Mouse (Mus musculus): Measurements from ENCODE around the gene Rab11fip4.

Gene Rab11fip4

DNA sequence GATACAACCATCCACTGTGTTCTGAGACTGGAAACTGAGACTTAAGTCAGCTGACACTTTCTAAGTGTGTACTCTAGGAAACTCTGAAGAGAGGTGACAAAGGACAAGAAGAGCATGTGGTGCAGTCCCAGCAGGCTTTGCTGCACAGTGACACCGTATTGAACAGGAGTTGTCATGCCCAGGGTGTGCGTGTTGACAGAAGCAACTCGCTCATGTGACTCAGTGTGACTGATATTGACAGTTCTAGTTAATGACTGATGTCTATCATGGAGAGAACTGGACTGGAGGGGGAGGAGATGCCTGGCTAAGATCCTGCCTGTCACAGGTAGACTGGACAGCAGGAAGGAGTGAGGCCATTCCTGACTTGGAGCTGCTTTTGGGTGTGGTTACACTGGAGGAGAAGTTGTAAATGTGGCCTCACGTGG, 63.4 kb downstream of the Rab11fip4 start:
- DNase-seq (ENCODE audit: low spot score in 2 of 2): no peak

DNA sequence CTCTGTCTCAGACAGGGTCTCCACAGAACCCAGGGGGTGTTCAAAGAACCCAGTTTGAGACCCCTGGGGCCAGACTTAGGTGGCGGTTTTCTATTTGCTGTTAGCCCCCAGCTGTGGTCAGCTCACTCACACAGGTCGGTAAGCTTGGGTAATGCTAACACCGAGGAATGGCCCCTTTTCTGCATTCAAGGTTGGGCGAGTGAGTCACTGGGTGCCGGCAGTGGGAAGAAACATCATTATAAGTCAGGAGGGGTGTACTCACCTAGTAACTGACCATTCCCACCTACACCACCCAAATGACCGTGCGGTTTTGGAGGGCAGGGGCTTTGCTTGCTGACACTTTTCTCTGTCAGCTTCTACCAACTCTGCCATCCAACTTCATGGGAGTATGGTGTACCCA, 64.6 kb downstream of the Rab11fip4 start:
- no peak for DNase-seq (ENCODE audit: low spot score in 2 of 2)

DNA sequence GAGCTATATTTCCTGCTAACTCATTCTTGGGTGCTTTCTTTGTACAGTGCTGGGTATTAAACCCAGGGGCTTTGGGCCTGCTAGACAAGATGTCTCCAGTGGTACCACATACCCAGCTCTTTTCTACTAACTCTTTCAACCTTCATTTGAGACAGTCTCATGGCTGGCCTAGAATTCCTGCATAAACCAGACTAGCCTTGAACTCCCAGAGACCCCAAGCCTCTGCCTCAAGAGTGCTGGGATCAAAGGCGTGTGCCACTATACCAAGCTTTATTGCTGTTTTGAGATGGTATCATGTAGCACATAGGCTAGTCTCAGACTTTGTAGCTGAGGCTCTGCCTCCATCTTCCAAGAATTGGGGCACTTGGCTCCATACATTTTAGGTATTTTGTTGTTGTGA, 65.5 kb downstream of the Rab11fip4 start:
- no peak for DNase-seq (ENCODE audit: low spot score in 2 of 2)

DNA sequence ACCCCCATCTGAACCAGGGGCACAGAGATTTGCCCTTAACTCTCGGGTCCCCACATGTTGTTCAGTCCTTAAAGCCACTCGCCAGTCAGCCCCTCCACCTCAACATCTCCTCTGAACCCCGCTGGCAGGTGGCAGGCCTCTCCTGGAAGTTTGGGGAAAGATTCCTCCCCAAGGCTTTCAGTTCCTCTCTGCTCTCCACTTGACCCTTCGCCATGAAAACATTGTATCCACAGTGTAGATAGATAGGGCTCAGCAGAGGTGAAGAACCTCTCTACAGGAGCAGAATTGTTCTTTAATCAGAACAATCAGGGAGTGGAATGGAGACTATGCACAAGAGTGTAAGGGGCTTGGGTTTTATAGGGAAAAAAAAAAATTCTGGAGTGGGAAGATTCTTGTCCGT, 66.0 kb downstream of the Rab11fip4 start:
- no peak for DNase-seq (ENCODE audit: low spot score in 2 of 2)

DNA sequence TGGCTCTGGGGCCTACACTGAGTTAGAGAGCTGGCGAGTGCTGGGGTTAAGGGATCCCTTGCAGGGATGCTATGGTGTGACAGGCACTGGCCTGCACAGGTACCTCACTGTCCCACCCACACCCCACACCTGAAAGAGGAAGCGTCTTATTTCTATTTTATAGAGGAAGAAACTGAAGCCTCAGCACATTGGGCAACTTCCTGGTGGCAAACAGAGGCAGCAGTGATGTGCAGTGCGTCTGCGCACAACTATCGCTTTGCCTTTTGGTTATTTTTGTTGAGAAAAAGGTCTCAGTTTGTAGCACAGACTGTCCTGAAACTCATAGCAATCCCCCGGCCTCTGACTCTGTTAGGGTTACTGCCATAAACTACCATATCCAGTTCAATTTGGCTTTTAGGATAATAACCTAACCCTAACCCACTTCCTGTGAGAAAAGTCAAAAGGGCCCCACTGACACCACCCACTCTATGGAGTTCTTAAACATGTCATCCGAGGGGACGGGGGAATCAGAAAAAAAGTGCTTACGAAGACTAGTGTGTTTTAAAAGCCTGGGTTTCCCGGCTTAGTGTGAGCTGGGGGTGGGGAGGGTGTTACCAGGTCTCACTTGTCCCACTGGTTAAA, 67.3 kb downstream of the Rab11fip4 start:
- peak in 1 of 2 experiments; percentile 38 for DNase-seq (ENCODE audit: low spot score in 2 of 2)

DNA sequence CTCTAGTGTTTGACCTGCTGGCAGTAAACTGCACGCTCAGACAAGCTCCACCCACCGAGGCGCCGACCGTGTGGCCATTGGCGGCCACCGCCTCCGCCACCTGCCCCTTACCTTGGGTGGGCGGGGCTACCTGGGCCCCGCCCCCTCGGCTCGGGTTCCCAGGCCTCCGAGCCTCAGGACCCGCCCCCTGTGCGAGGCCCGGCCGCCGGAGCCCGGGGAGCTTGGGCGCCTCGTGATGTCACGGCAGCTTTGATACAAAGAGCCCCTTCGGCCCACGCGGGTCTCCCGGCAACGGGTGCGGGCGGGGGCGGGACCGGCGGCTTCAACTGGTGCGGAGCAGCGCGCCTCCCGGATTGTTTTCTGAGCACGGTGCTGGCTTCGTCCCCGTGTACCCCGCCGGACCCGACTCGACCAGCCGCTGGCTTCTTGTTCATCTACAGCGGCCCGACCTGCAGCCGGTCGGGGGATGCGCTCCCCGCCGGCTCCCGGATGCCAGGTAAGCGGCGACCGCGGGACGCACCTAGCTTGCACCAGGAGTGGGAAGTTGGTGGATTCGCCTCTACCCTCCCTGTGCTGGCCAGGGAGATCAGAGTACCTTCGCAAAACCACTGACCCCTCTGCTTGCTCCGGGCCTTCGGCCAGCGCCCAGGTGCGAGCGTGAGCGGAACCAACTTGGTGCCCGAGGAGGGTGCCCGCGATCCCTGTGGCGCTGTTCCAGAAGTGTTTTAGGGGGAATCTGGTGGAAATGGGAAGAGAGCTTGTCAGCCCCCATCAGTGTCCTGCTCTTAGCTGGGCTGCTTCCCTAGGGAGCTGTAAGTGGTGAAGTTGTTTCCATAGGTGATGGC, 69.6 kb downstream of the Rab11fip4 start:
- peak; percentile 39 to 72 for DNase-seq (ENCODE audit: low spot score in 2 of 2)

DNA sequence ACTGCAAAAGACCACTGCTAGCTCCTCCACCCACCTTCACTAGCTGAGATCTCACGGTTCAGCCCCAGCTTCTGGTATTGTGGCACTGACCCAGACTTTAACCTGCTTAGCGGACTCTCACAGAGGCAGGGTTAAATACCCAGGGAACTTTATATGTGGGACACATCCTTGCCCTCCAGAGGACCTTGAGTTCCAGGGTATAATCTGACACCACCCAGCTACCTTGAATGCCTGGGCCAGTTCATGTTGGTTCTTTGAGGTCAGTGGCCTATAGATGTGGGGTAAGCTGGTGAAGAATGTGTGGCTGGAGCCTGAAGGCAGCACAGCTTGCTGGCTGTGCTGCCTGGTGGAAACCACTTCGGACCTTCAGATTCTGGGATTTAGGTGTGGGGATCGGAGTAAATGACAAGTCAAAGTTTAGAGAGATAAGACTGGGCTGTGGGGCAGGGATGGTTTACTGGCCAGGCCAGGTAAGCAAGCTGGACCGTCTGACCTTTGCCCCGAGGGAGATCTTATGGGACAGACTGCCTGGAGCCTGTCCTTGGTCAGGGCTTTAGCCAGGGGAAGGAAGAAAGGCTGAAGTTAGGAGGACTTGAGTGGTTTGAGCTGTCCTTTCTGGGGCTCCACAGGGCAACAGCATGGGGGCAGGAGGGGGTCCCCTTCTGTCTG, 71.0 kb downstream of the Rab11fip4 start:
- DNase-seq (ENCODE audit: low spot score in 2 of 2): no peak

DNA sequence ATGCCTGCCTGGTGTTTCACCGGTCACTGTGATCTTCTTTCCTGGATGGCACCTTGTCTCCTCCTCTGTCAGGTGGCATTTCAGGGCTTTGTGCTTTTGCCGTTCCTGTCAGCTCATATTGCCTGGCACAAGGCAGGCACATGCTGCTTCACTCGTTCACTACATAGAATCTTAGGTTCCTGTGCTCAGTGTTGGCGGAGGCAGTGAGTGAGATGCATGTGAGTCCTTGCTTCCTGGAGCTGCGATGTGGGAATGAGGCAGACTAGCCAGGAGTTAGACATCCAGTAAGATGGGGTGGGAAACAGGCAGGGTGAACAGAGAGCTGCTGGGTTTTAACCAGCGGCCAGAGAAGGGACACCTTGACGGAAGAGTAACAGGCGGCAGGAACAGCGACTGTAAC, 72.1 kb downstream of the Rab11fip4 start:
- DNase-seq (ENCODE audit: low spot score in 2 of 2): no peak

DNA sequence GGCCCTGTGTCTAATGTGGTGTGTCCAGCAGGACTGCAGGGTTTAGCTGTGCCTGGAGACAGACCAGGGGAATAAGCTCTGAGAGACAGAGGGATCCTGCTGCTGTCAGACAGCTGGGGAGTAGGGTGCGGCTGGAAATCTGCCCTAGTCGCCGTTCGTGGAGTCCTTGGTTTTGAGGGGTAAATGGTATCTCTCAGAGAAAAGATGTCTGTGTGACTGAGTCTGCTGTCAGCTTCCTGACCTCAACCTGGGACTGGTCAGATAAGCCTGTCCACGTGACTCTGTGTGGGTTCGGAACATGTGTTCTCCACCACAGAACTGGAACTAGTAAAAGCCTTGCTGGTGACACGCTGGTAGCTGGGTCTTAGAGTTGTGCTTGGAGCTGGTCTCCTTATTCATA, 72.6 kb downstream of the Rab11fip4 start:
- no peak for DNase-seq (ENCODE audit: low spot score in 2 of 2)

DNA sequence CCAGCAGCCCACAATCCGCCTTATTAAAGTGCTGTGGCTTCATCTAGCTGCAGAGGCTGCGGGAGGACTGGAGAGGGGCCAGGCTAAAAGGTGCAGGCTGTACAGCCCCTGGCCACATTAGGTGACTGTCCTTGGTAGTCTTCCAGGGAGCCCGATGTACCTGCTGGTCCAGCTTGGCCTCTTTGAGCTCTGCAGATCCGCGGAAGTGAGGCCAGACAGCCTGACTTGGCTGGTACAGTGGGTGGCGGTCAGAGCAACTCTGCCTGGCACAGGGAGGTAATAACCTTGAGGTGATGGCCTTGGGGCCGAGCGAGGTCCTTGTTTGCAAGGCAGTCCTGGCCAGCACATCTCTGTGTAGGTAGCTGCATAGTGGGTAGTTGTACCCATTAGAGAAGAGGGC, 75.5 kb downstream of the Rab11fip4 start:
- DNase-seq (ENCODE audit: low spot score in 2 of 2): no peak

DNA sequence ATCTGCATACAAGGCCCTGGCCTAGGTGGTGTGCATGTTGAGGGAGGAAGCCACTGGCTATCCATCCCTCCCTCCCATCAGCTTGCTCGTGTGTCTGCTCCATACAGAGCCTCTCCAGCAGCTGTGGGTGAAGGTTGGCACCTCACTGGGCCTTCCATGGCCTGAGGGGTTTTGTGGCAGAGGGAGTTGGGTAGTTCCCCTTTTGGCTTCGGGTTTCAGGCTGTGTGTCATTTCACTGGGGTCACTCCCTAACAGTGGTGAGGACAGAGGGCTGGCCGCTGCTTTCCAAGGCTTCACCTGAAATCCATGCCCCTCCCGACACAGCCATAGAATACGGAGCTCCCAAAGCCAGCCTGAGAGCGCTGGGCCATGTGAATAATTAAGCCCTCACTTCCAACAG, 78.2 kb downstream of the Rab11fip4 start:
- DNase-seq (ENCODE audit: low spot score in 2 of 2): no peak

DNA sequence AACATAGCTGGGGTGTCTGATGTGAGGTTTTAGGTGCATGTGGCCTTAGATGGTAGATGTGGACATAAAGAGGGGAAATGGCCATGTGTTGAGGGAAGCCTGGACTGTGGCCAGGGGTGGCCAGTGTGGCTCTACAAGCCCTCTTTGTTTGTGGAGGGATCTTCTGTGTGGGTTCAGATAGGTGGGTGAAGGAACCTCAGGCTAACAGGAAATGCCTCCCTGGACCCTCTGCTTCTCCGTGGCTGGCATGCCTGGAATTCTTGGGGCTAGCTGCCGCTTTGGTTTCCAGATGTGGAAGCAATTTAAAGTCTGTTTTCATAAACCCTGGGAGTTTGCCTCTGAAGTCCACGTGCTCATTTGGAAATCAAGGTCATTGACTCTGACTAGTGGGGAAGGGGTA, 78.9 kb downstream of the Rab11fip4 start:
- DNase-seq (ENCODE audit: low spot score in 2 of 2): no peak

DNA sequence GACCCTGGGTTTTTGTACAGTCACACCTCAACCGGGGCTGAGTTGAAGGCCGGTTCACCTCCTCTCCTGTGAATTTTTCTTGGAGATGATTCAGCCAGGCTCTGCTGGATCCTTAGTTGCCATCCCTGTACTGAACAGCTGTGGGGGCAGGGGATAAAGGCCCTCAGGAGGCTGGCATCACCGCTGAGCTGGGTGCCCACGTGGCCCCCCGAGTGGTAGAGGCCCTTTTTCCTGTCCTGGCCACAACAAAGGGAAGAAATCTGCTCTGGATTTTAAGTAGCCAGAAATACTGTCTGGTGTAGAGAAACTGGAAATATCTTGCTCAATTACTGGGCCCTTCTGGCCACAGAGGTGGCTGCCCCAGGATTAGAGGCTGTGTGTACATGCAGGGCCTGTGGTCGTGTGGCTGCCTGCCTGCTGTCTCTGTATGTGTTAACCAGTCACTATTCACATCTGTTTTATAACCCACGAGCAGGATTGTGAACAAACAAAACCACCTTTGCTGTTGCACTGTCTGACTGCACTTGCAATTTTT, 79.5 kb downstream of the Rab11fip4 start:
- DNase-seq (ENCODE audit: low spot score in 2 of 2): no peak

DNA sequence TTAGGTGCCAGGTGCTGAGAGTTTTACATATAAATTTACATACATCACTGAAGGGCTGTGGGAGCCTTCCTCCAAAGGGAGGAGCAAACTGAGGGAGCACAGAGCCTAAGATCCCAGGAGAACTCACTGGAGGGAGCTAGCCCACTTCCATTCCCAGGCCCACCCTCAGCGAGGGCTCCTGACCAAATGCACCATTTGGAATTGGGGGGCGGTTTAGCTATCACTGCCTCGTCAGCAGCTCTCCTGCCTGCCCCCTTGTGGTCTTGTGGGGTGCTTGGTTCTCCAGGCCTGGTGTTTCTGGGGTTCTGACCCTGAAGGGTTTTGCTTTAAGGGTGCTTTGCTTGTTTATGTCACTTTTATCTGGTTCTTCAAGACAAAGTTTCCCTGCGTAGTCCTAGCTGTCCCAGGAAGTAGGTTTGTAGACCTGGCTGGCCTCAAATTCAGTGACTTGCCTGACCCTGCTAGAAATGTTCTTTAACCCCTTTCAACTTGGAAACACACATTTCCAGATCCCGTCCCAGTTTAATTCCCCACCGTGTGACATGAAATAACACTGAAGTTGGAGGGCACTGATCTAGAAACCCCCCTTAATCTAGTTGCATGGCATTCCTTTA, 80.8 kb downstream of the Rab11fip4 start:
- DNase-seq (ENCODE audit: low spot score in 2 of 2): peak in 1 of 2 experiments; percentile 71

DNA sequence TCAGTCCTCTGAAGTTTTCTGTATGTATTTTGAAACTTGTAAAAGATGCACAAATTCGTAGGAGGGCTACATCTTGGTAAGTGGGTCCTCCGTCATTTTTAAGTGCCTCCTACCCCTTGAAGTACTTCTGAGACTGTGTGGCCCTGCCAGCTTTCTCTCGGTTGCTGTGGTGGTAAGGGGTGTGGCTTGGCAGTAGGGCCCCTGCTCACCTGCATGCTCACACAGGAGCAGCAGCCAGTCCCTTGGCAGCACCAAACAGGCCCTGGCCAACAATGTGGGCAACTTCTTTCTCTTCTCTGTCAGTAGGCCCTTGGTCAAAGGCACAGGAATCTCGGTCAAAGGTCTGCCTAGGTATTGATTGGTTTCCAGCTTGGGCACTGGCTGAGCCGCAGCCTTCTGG, 82.1 kb downstream of the Rab11fip4 start:
- no peak for DNase-seq (ENCODE audit: low spot score in 2 of 2)

DNA sequence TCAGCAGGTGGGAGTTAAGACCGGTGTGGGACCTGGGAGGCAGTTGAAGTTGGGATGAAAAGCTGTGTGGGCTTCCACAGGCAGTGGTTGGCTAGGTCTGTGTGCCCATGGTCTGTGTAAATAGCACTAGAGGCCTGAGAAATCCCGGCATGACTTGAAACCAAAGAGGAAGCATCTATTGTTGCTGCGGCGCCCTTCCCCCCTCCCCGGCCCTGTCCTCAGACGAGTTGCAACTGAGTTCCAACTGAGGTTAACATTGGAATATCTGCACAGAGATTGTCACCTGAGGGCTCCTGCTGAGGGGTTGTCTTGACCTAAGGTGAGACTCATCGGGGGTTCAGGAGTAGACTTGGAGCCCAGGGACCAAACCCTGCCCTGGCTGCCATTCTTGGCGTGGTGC, 82.7 kb downstream of the Rab11fip4 start:
- no peak for DNase-seq (ENCODE audit: low spot score in 2 of 2)

DNA sequence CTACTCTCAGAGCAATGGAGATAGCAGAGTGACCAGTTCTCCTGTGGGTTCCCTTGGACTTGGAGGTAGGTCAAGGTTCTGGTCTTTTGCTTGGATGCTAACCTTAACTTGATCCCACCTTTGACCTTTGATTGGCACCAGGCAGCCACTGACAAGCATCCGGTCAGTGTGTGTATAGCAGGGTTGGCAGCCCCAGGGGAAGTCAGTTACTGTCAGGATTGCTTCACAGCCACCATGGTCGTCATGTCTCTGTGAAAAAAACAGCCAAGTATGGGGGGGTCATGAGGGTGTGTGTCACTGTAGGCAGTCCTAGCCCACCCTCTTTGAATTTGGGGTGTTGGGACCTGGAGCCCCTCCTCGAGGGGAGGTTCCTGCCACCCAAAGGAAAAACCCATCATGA, 83.2 kb downstream of the Rab11fip4 start:
- no peak for DNase-seq (ENCODE audit: low spot score in 2 of 2)

DNA sequence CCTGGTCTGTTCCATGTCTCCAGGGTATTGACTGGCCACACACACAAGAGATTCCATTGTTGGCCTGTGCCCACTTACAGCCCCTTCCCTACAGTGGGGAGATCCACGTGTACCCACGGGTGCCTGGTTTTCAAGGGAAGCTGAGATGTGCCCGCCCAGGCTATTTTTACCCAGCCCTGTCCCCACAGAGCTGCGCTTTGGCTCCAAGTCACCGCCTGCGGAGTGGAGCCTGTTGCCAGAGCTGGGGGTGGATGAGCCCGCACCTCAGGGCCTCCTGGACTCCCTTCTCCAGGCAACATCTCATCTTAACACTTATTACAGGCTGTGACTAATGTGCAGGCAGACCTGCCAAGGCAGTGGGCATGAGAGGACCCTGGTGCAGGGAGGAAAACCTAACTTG, 83.6 kb downstream of the Rab11fip4 start:
- DNase-seq (ENCODE audit: low spot score in 2 of 2): no peak

DNA sequence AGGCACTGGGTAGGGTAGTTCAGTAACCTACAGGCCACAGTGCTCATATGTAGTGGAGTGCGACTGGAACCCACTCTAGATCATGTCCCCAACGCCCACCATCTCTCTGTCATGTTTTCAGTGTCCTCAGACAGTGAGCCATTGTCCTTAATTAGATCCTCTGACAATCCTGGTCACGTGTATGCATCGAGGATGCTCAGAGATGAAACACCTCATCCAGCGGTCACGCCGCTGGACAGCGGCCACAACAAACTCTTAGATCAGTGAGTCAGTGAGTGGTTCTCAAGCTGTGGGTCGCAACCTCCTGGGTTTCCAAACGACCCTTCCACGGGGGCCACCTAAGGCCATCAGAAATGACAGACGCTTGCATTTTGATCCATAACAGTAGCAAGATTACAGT, 84.3 kb downstream of the Rab11fip4 start:
- no peak for DNase-seq (ENCODE audit: low spot score in 2 of 2)

DNA sequence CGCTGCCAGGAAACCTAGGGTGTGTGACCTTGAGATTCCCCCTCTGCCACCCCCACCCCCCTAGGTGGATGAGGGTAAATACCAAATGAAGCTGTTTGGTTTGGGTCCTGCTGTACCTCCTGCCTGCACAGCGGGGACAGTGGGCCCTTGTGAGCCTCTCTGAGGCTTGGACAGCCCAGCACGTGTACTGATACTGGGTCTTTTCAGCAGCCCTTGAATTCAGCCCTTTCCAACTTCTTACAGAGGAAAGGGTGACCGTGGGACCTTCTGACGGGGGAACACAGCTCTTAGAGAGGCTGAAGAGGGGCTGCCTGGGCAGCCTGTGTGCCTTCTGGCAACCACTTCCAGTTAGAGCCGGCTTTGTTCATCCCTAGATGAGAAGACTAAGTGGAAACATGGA, 85.0 kb downstream of the Rab11fip4 start:
- no peak for DNase-seq (ENCODE audit: low spot score in 2 of 2)

DNA sequence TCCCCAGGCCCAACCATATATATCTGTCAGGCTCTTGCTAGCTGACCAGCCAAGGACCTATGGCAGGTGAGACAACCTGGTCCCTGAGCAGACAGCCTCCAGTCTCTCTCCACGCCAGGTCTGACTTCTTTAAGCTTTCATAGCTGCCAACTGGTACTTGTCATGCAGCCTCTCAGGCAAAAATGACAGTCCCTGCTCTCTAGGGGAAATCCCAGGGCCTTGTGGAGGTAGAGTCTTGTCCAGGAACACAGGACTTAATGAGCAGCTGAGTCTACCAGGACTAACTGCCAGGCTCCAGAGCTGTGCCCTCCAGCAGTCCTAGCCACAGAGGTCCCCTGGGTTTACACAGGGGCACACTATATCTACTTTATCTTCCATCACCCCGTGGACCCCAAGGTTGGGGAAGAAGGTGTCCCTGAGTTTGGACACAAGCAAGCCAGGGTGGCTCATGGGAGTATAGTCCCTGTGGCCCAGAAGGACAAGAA, 85.5 kb downstream of the Rab11fip4 start:
- no peak for DNase-seq (ENCODE audit: low spot score in 2 of 2)

DNA sequence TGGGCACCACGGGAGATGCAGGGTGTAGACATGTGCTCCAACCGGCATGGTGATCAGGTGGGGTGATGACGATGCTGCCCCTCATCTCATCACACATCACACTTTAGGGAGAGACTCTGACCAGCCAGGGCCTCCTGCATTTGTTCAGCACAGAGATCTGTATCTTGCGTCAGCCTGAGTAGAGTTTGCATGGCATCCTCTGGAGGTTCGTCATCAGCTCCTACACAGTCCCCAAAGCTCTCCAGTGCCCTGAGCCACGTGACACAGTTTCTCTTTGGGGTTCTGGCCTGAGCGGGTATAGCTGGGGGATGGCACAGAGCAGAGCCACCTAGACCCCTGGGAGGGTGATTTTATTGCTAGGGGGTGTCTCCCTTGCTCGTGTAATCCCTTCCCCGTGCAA, 86.4 kb downstream of the Rab11fip4 start:
- no peak for DNase-seq (ENCODE audit: low spot score in 2 of 2)

Data from spleen, postnatal 10 days (tissue).